Mouse (Mus musculus) limb, embryonic 12.5 days (tissue): ENCODE measurements at regions not wholly inside any gene's neighbourhood (a gene's known extent, or its start where the extent isn't known, plus 50 kb on each side); places are given as distances from the start of the nearest gene placed in this dataset.
A peak's percentile ranks its signal among the peaks of the same experiment; 100 is the strongest.

ENCODE experiments used
- ATAC-seq: fragments of 200-750 bp; cut with Nextera tagmentation; 2 replicates; pipeline ENCODE4 v1.8.0; 2017; ENCODE audit warnings: low read depth, moderate TSS enrichment; ENCODE audit not compliant: insufficient number of reproducible peaks, insufficient read depth, low FRiP score, low TSS enrichment
- H3K27ac ChIP-seq: fragments of 300-500 bp; sonication (generic); 2 replicates; pipeline ENCODE4 v1.5.1; 2016; ENCODE audit warnings: mild to moderate bottlenecking, moderate library complexity
- H3K27me3 ChIP-seq: fragments of 300-500 bp; sonication (generic); 2 replicates; pipeline ENCODE4 v1.6.1; 2016; ENCODE audit warnings: mild to moderate bottlenecking, moderate library complexity
- H3K36me3 ChIP-seq: fragments of 300-500 bp; sonication (generic); 2 replicates; pipeline ENCODE4 v1.6.1; 2016; ENCODE audit warnings: mild to moderate bottlenecking, moderate library complexity
- H3K4me1 ChIP-seq: fragments of 300-500 bp; sonication (generic); replicated peaks from 2 replicates; pipeline ENCODE4 v1.6.1; 2016
- H3K4me2 ChIP-seq: fragments of 300-500 bp; sonication (generic); 2 replicates; pipeline ENCODE4 v1.6.1; 2016; ENCODE audit warnings: mild to moderate bottlenecking, moderate library complexity
- H3K4me3 ChIP-seq: fragments of 300-500 bp; sonication (generic); replicated peaks from 2 replicates; pipeline ENCODE4 v1.5.1; 2016; ENCODE audit warnings: mild to moderate bottlenecking
- H3K9ac ChIP-seq: fragments of 300-500 bp; sonication (generic); replicated peaks from 2 replicates; pipeline ENCODE4 v1.6.1; 2016; ENCODE audit warnings: mild to moderate bottlenecking, moderate library complexity
- H3K9me3 ChIP-seq: fragments of 300-500 bp; sonication (generic); 2 replicates; pipeline ENCODE4 v1.6.1; 2016; ENCODE audit warnings: mild to moderate bottlenecking, moderate library complexity
- WGBS: fragments of 180-500 bp; shearing (Covaris S2); methylation state at CpG from one replicate; pipeline ENCODE4 v1.1.7; 2016; 5-methylcytosine and 5-hydroxymethylcytosine counted together

- Histone ChIP-seq H3K4me2 (no peak overlapping the region), H3K36me3 (no peaks in the 10 kb centered on the region), H3K27ac (no peak overlapping the region), H3K9me3 (no peaks in the 10 kb centered on the region), H3K4me3 (no peak overlapping the region), H3K4me1 (peaks cover 11% of the 10 kb centered on the region), H3K27me3 (no peaks in the 10 kb centered on the region), H3K9ac (no peak overlapping the region)
- 95% methylated on average over 13 of the region's 13 CpGs for WGBS
- no peak for ATAC-seq
Observed at GRCm38 (mm10) chr2:74414721-74415120, 164.5 kb downstream of the Lnpk start.

- WGBS, result 71% methylated on average over 4 of the region's 4 CpGs
- no peak overlapping the region for H3K27ac ChIP-seq
- H3K4me1 ChIP-seq, result peaks cover 30% of the 10 kb centered on the region
- H3K9me3 ChIP-seq, result no peaks in the 10 kb centered on the region
- no peak for ATAC-seq
- H3K36me3 ChIP-seq, result no peaks in the 10 kb centered on the region
- no peak overlapping the region for H3K4me2 ChIP-seq
- no peak overlapping the region for H3K9ac ChIP-seq
- H3K4me3 ChIP-seq, result no peak overlapping the region
- H3K27me3 ChIP-seq, result no peaks in the 10 kb centered on the region
Observed at GRCm38 (mm10) chr2:74409856-74410404, 169.3 kb downstream of the Lnpk start.

GRCm38 (mm10) chr2:74404493-74404892 lies 174.7 kb downstream of the Lnpk start:
- peaks cover 29% of the 10 kb centered on the region for H3K4me1 ChIP-seq
- no peaks in the 10 kb centered on the region for H3K27me3 ChIP-seq
- ATAC-seq, result no peak
- H3K4me3 ChIP-seq, result no peak overlapping the region
- H3K36me3 ChIP-seq, result no peaks in the 10 kb centered on the region
- no peak overlapping the region for H3K4me2 ChIP-seq
- 59% methylated on average over 3 of the region's 3 CpGs for WGBS
- no peak overlapping the region for H3K9ac ChIP-seq
- no peaks in the 10 kb centered on the region for H3K9me3 ChIP-seq
- H3K27ac ChIP-seq, result peak overlapping the region; percentile 50

- WGBS, result 83% methylated on average over 4 of the region's 4 CpGs
- peaks cover 3% of the 10 kb centered on the region; the same call in 1 of the 2 replicates for H3K4me1 ChIP-seq
- H3K27me3 ChIP-seq, result no peaks in the 10 kb centered on the region
- no peak overlapping the region for H3K4me2 ChIP-seq
- H3K9ac ChIP-seq, result no peak overlapping the region
- H3K27ac ChIP-seq, result no peak overlapping the region
- no peaks in the 10 kb centered on the region for H3K9me3 ChIP-seq
- H3K4me3 ChIP-seq, result no peak overlapping the region
- H3K36me3 ChIP-seq, result no peaks in the 10 kb centered on the region
- ATAC-seq, result no peak
Observed at GRCm38 (mm10) chr2:74391064-74391463, 188.2 kb downstream of the Lnpk start.

GRCm38 (mm10) chr2:74388078-74388477 lies 191.2 kb downstream of the Lnpk start:
- H3K4me3 ChIP-seq, result no peak overlapping the region
- H3K4me1 ChIP-seq, result no peaks in the 10 kb centered on the region; the same call in 1 of the 2 replicates
- no peaks in the 10 kb centered on the region for H3K27me3 ChIP-seq
- no peaks in the 10 kb centered on the region for H3K36me3 ChIP-seq
- 88% methylated on average over 5 of the region's 5 CpGs for WGBS
- no peak for ATAC-seq
- H3K9ac ChIP-seq, result no peak overlapping the region
- H3K27ac ChIP-seq, result no peak overlapping the region
- no peaks in the 10 kb centered on the region for H3K9me3 ChIP-seq
- H3K4me2 ChIP-seq, result no peak overlapping the region

- Histone ChIP-seq H3K4me1 (peaks cover 25% of the 10 kb centered on the region), H3K4me3 (no peak overlapping the region), H3K27ac (no peak overlapping the region), H3K9me3 (no peaks in the 10 kb centered on the region), H3K36me3 (no peaks in the 10 kb centered on the region), H3K4me2 (no peak overlapping the region), H3K27me3 (no peaks in the 10 kb centered on the region), H3K9ac (no peak overlapping the region)
- ATAC-seq, result no peak
- WGBS, result 88% methylated on average over 1 of the region's 1 CpGs
Observed at GRCm38 (mm10) chr2:74384918-74385317, 194.3 kb downstream of the Lnpk start.

- Histone ChIP-seq H3K4me3 (no peak overlapping the region), H3K36me3 (no peaks in the 10 kb centered on the region), H3K9ac (no peak overlapping the region), H3K4me2 (peak overlapping the region; percentile 19; the same call in 1 of the 2 replicates), H3K9me3 (no peaks in the 10 kb centered on the region), H3K27ac (0 out of 2 replicates have a peak overlapping the region, but pooled peaks have one; percentile 23), H3K27me3 (no peaks in the 10 kb centered on the region), H3K4me1 (peaks cover 25% of the 10 kb centered on the region)
- WGBS, result 15% methylated on average over 7 of the region's 7 CpGs
- peak; percentile 80 for ATAC-seq
Observed at GRCm38 (mm10) chr2:74380574-74381287, 198.5 kb downstream of the Lnpk start.

- Histone ChIP-seq H3K4me2 (no peak overlapping the region), H3K4me1 (peaks cover 25% of the 10 kb centered on the region), H3K9me3 (no peaks in the 10 kb centered on the region), H3K36me3 (no peaks in the 10 kb centered on the region), H3K4me3 (no peak overlapping the region), H3K9ac (no peak overlapping the region), H3K27me3 (no peaks in the 10 kb centered on the region), H3K27ac (no peak overlapping the region)
- WGBS, result 92% methylated on average over 3 of the region's 3 CpGs
- no peak for ATAC-seq
Observed at GRCm38 (mm10) chr2:74378709-74379108, 200.5 kb downstream of the Lnpk start.

GRCm38 (mm10) chr2:74373938-74374337 lies 205.3 kb downstream of the Lnpk start:
- H3K9ac ChIP-seq, result no peak overlapping the region
- no peaks in the 10 kb centered on the region for H3K27me3 ChIP-seq
- H3K36me3 ChIP-seq, result no peaks in the 10 kb centered on the region
- 73% methylated on average over 1 of the region's 1 CpGs for WGBS
- H3K4me1 ChIP-seq, result no peaks in the 10 kb centered on the region; the same call in 1 of the 2 replicates
- 0 out of 2 replicates have a peak, but pooled peaks cover 7% of the 10 kb centered on the region for H3K9me3 ChIP-seq
- no peak overlapping the region for H3K4me3 ChIP-seq
- H3K27ac ChIP-seq, result no peak overlapping the region
- H3K4me2 ChIP-seq, result no peak overlapping the region
- ATAC-seq, result no peak

GRCm38 (mm10) chr2:74373056-74373455 lies 206.2 kb downstream of the Lnpk start:
- Histone ChIP-seq H3K4me1 (no peaks in the 10 kb centered on the region; the same call in 1 of the 2 replicates), H3K4me3 (no peak overlapping the region), H3K4me2 (no peak overlapping the region), H3K27me3 (no peaks in the 10 kb centered on the region), H3K27ac (no peak overlapping the region), H3K9me3 (0 out of 2 replicates have a peak, but pooled peaks cover 7% of the 10 kb centered on the region), H3K36me3 (no peaks in the 10 kb centered on the region), H3K9ac (no peak overlapping the region)
- WGBS, result 55% methylated on average over 4 of the region's 4 CpGs
- no peak for ATAC-seq

GRCm38 (mm10) chr2:74363255-74363654 lies 216.0 kb downstream of the Lnpk start:
- no peak for ATAC-seq
- Histone ChIP-seq H3K9me3 (peaks cover 6% of the 10 kb centered on the region; the same call in 1 of the 2 replicates), H3K9ac (no peak overlapping the region), H3K27ac (no peak overlapping the region), H3K36me3 (no peaks in the 10 kb centered on the region), H3K4me2 (no peak overlapping the region), H3K4me3 (no peak overlapping the region), H3K27me3 (no peaks in the 10 kb centered on the region), H3K4me1 (no peaks in the 10 kb centered on the region)
- 90% methylated on average over 2 of the region's 2 CpGs for WGBS
